Mouse (Mus musculus) liver, embryonic 13.5 days (tissue): ENCODE data around the gene Chd2. TPM values are rescaled to one million over a fixed set of nuclear protein-coding genes. Genes with fewer than 3 reads are reported as not detected.

ENCODE experiments used
- ATAC-seq: fragments of 200-750 bp; cut with Nextera tagmentation; 2 replicates; pipeline ENCODE4 v1.8.0; 2017; ENCODE audit warnings: low read depth, mild to moderate bottlenecking, moderate number of reproducible peaks, moderate library complexity
- DNase-seq: peaks from one replicate; pipeline ENCODE4 v3.0.0; 2022
- H3K27ac ChIP-seq: fragments of 300-500 bp; sonication (generic); 2 replicates; pipeline ENCODE4 v1.5.1; 2015; ENCODE audit warnings: moderate library complexity, mild to moderate bottlenecking, inconsistent platforms
- H3K27me3 ChIP-seq: fragments of 300-500 bp; sonication (generic); 2 replicates; pipeline ENCODE4 v1.6.1; 2015; ENCODE audit warnings: mild to moderate bottlenecking, inconsistent platforms
- H3K36me3 ChIP-seq: fragments of 300-500 bp; sonication (generic); 2 replicates; pipeline ENCODE4 v1.6.1; 2015; ENCODE audit warnings: mild to moderate bottlenecking, inconsistent platforms
- H3K4me1 ChIP-seq: fragments of 300-500 bp; sonication (generic); replicated peaks from 2 replicates; pipeline ENCODE4 v1.6.1; 2015; ENCODE audit warnings: inconsistent platforms
- H3K4me2 ChIP-seq: fragments of 300-500 bp; sonication (generic); 2 replicates; pipeline ENCODE4 v1.6.1; 2015; ENCODE audit warnings: inconsistent platforms, mild to moderate bottlenecking, moderate library complexity
- H3K4me3 ChIP-seq: fragments of 300-500 bp; sonication (generic); replicated peaks from 2 replicates; pipeline ENCODE4 v1.5.1; 2015; ENCODE audit warnings: mild to moderate bottlenecking, inconsistent platforms
- H3K9ac ChIP-seq: fragments of 300-500 bp; sonication (generic); 2 replicates; pipeline ENCODE4 v1.6.1; 2015; ENCODE audit warnings: mild to moderate bottlenecking, inconsistent platforms
- H3K9me3 ChIP-seq: fragments of 300-500 bp; sonication (generic); replicated peaks from 2 replicates; pipeline ENCODE4 v1.6.1; 2016; ENCODE audit warnings: inconsistent platforms
- WGBS: fragments of 180-500 bp; shearing (Covaris S2); methylation state at CpG from one replicate; pipeline ENCODE4 v1.1.7; 2015; ENCODE audit not compliant: insufficient replicate concordance; 5-methylcytosine and 5-hydroxymethylcytosine counted together
- polyA plus RNA-seq: library from polyadenylated mRNA; unstranded; fragments of >200 nt; fragmentation: Nextera tagmentation; extraction: Ambion mirVana; gene quantifications from 2 replicates; pipeline ENCODE4 v1.2.1, GENCODE M21; 2015

The Chd2 gene
- polyA plus RNA-seq, 1 experiment from 2014 or later = 18.8 TPM

- Histone ChIP-seq H3K9ac (no peak overlapping the region), H3K4me3 (no peak overlapping the region), H3K27ac (no peak overlapping the region), H3K4me1 (peaks cover 18% of the 10 kb centered on the region), H3K36me3 (no peaks in the 10 kb centered on the region), H3K27me3 (peaks cover 76% of the 10 kb centered on the region), H3K9me3 (no peaks in the 10 kb centered on the region), H3K4me2 (no peak overlapping the region)
- 53% methylated on average over 12 of the region's 12 CpGs for WGBS
- ATAC-seq (no peak), DNase-seq (no peak)
Observed at GRCm38 (mm10) chr7:73377307-73377706, 164.3 kb downstream of the Chd2 start.

Other genes starting within 250 kb of the Chd2 start
- gene Rgma, start 166.3 kb downstream of the Chd2 start, polyA plus RNA-seq = 0.23 and 0.31 TPM in 2 replicates
- gene Fam174b, start 198.5 kb upstream of the Chd2 start, polyA plus RNA-seq = 5.3 and 5.9 TPM in 2 replicates